Mouse (Mus musculus): ENCODE data around the gene Gadl1. TPM values are rescaled to one million over a fixed set of nuclear protein-coding genes. Genes with fewer than 3 reads are reported as not detected.
A peak's percentile ranks its signal among the peaks of the same experiment; 100 is the strongest.

Gadl1 gene
- polyA plus RNA-seq, 1 experiment from 2014 or later = 0.59 TPM

DNA sequence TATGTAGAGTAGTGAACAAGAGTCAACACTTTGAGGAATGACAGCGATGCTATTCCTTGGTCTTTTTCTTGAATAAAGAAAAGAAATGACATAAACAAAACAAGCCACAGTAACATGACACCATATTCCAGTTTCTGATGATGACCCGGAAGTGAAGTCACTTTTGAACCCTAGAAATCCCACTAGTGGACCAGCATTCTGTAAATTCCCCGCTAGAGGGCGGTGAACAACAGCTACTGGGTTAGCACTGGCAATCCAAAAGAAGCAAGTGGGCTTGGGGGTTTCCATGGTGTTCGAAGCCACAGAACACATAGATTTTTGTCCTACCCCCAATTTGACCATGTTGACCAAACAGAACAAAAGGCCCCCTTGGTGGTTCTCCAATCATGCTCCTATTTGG lies 178.6 kb downstream of the Gadl1 start:
- DNase-seq (ENCODE audit: low spot score) (peak; percentile 82), ATAC-seq (ENCODE audit: insufficient number of reproducible peaks, low FRiP score, low TSS enrichment, low read depth) (no peak)
- H3K27me3 ChIP-seq (ENCODE audit: control insufficient read depth, insufficient read depth, low read length) = no peaks in the 10 kb centered on the region
- 38% methylated on average over 5 of the region's 5 CpGs for WGBS
- H3K4me2 ChIP-seq (ENCODE audit: low read depth, severe bottlenecking) = no peak overlapping the region
- no peaks in the 10 kb centered on the region for H3K4me1 ChIP-seq (ENCODE audit: control insufficient read depth, insufficient read depth, low read length)
- H3K36me3 ChIP-seq (ENCODE audit: control insufficient read depth, insufficient read depth, low read length) = no peaks in the 10 kb centered on the region
- no peak overlapping the region for H3K27ac ChIP-seq (replicated peaks; ENCODE audit: low read depth, low read length)
- no peak overlapping the region for H3K9ac ChIP-seq (ENCODE audit: low read length)
- H3K9me3 ChIP-seq (ENCODE audit: control insufficient read depth, low read length) = no peaks in the 10 kb centered on the region
- H3K4me3 ChIP-seq (ENCODE audit: low read depth, low read length) = no peak overlapping the region

DNA sequence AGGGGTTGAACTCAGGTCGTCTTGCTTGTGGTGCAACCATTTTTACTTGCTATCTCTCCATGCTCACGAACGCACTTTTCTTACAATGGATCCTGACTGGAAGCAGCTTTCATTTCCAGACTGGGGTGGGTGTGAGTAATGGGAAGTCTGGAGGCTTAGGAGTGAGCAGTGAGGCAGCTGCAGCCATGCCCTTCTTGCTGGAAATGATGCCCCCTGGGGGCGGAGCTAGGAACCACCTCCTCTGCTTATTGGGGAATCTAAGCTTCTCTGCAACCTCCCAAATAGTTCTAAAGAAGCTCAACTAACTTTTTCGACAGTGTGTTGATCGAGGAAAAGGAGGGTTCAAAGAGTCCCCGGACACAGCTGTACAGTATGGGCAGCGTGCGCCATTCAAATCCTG lies 179.7 kb downstream of the Gadl1 start:
- Histone ChIP-seq H3K4me3 (ENCODE audit: low read depth, low read length) (no peak overlapping the region), H3K4me2 (ENCODE audit: low read depth, severe bottlenecking) (no peak overlapping the region), H3K9ac (ENCODE audit: low read length) (no peak overlapping the region), H3K27ac (replicated peaks; ENCODE audit: low read depth, low read length) (no peak overlapping the region), H3K4me1 (ENCODE audit: control insufficient read depth, insufficient read depth, low read length) (no peaks in the 10 kb centered on the region), H3K36me3 (ENCODE audit: control insufficient read depth, insufficient read depth, low read length) (no peaks in the 10 kb centered on the region), H3K9me3 (ENCODE audit: control insufficient read depth, low read length) (no peaks in the 10 kb centered on the region), H3K27me3 (ENCODE audit: control insufficient read depth, insufficient read depth, low read length) (no peaks in the 10 kb centered on the region)
- DNase-seq (ENCODE audit: low spot score) (no peak), ATAC-seq (ENCODE audit: insufficient number of reproducible peaks, low FRiP score, low TSS enrichment, low read depth) (no peak)
- WGBS = 91% methylated on average over 9 of the region's 9 CpGs

DNA sequence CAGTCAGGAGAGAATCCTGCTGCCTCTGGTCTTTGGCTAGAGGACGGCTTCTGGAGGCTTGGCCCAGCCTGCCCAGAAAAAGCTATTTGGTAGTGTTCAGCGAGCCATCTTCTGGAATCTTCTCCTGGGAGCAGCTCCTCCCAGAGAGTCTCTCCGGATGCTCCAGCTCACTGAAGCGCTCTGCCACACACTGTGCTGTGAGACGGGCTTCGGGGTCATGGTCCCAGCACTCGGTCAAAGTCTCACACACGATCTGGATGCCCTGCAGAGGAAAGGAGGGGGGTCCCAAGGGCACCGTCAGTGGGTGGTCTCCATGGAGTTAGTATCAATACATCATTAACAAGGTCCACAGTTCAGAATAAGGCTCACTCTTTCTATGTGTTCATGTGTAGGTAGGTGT lies 181.0 kb downstream of the Gadl1 start:
- Histone ChIP-seq H3K27ac (replicated peaks; ENCODE audit: low read depth, low read length) (no peak overlapping the region), H3K4me2 (ENCODE audit: low read depth, severe bottlenecking) (no peak overlapping the region), H3K9ac (ENCODE audit: low read length) (no peak overlapping the region), H3K9me3 (ENCODE audit: control insufficient read depth, low read length) (no peaks in the 10 kb centered on the region), H3K4me1 (ENCODE audit: control insufficient read depth, insufficient read depth, low read length) (no peaks in the 10 kb centered on the region), H3K27me3 (ENCODE audit: control insufficient read depth, insufficient read depth, low read length) (no peaks in the 10 kb centered on the region), H3K36me3 (ENCODE audit: control insufficient read depth, insufficient read depth, low read length) (no peaks in the 10 kb centered on the region), H3K4me3 (ENCODE audit: low read depth, low read length) (no peak overlapping the region)
- WGBS = 91% methylated on average over 9 of the region's 9 CpGs
- no peak for DNase-seq (ENCODE audit: low spot score)
- no peak for ATAC-seq (ENCODE audit: insufficient number of reproducible peaks, low FRiP score, low TSS enrichment, low read depth)

DNA sequence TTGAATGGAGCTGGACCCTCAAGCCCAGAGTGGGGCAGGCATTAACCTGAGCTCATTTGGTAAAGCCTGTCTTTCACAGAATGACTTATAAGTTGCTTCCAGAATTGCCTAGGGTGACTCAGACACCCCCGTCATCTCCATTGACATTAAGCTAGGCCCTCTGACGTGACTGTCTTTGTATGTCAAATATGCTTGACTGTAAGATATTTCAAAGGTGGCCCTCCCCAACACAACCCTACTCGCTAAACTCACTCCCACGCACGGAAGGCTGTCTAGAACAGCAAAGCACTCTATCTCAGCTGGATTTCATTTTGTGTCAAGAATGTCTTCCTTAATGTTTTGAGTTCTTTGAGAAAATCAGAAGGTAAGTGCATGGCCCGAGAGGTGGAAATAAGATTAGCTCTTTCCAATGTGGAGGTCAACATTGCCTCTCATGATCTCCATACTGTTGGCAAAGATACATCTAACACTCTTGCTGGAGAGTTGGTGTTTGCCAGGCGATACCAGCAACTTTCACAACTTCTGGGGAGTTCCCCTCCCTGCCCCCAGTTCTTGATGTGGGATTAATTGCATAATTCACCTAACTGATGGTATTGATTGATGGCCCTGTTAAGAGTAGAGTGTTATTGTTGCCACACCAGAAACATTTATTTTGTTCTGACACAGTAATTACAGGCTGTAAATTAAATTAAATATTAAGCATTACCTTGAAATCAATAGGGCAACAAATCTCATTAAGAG lies 182.0 kb downstream of the Gadl1 start:
- no peak overlapping the region for H3K9ac ChIP-seq (ENCODE audit: low read length)
- H3K27ac ChIP-seq (replicated peaks; ENCODE audit: low read depth, low read length) = no peak overlapping the region
- ATAC-seq (ENCODE audit: insufficient number of reproducible peaks, low FRiP score, low TSS enrichment, low read depth) = no peak
- H3K4me1 ChIP-seq (ENCODE audit: control insufficient read depth, insufficient read depth, low read length) = no peaks in the 10 kb centered on the region
- no peaks in the 10 kb centered on the region for H3K36me3 ChIP-seq (ENCODE audit: control insufficient read depth, insufficient read depth, low read length)
- DNase-seq (ENCODE audit: low spot score) = no peak
- no peak overlapping the region for H3K4me2 ChIP-seq (ENCODE audit: low read depth, severe bottlenecking)
- H3K27me3 ChIP-seq (ENCODE audit: control insufficient read depth, insufficient read depth, low read length) = no peaks in the 10 kb centered on the region
- 79% methylated on average over 7 of the region's 7 CpGs for WGBS
- no peak overlapping the region for H3K4me3 ChIP-seq (ENCODE audit: low read depth, low read length)
- no peaks in the 10 kb centered on the region for H3K9me3 ChIP-seq (ENCODE audit: control insufficient read depth, low read length)

DNA sequence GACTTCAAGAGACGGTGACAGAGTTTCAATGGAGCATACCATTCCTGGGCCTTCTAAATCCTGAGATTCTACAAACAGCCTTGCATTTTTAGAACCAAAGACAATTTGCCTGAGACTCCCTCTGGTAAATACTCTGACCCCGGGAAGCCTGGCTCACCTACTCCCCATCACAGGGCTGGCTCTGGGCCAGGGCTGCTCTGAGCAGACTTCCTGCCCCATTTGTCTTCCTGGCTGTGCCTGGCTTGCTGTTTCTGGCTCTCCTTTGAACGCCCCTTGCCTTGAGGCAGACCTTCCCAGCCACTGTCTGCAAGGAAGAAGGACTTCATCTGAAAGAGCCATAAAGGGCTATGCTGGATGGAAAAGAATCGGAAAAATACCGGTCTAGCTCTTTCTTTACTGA lies 182.7 kb downstream of the Gadl1 start:
- H3K4me2 ChIP-seq (ENCODE audit: low read depth, severe bottlenecking) = no peak overlapping the region
- H3K27ac ChIP-seq (replicated peaks; ENCODE audit: low read depth, low read length) = no peak overlapping the region
- H3K9me3 ChIP-seq (ENCODE audit: control insufficient read depth, low read length) = no peaks in the 10 kb centered on the region
- H3K4me1 ChIP-seq (ENCODE audit: control insufficient read depth, insufficient read depth, low read length) = no peaks in the 10 kb centered on the region
- DNase-seq (ENCODE audit: low spot score) (peak; percentile 42), ATAC-seq (ENCODE audit: insufficient number of reproducible peaks, low FRiP score, low TSS enrichment, low read depth) (no peak)
- H3K36me3 ChIP-seq (ENCODE audit: control insufficient read depth, insufficient read depth, low read length) = no peaks in the 10 kb centered on the region
- H3K27me3 ChIP-seq (ENCODE audit: control insufficient read depth, insufficient read depth, low read length) = no peaks in the 10 kb centered on the region
- 50% methylated on average over 5 of the region's 5 CpGs for WGBS
- H3K9ac ChIP-seq (ENCODE audit: low read length) = no peak overlapping the region
- no peak overlapping the region for H3K4me3 ChIP-seq (ENCODE audit: low read depth, low read length)

DNA sequence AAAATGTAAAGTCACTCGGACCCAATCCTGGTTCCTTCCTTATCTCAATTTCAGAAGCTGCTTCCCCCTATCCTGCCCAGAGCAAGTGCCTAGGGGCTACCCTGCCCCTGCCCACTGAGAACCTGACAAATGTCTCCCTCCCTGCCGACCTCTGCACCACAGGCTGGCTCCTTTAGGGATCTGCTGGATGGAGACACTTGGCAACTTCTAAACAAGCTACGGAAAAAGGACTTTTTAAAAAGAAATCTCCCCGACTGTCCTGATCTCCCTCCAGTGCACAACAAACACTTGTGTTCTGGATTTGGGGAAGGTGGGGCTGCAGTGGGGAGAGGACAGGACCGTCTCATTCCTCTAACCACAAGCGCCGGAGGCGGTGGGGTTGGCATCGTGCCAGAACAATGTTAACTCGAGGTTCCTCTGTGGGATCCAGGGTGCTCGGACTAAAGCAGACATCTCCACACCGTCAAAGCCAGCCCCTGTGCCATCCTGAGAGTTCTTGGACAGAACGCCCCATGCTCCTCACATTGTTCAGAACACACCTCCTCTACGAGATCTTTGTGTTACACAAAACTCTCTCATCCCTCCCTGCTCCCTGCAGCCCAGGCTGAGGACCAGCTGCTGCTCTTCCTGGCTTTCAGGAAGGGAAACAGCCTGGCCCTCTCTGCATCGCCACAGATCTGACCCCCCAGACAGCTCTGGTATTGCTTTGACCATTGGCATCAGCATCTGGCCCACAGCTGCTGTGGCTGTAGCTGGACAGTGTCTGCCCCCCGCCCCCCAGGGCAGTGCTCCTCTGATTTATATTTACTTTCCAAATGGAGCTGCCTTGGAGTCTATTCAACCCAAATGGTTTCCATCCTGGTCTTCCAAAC lies 189.7 kb downstream of the Gadl1 start:
- Histone ChIP-seq H3K4me2 (ENCODE audit: low read depth, severe bottlenecking) (no peak overlapping the region), H3K9ac (ENCODE audit: low read length) (no peak overlapping the region)

DNA sequence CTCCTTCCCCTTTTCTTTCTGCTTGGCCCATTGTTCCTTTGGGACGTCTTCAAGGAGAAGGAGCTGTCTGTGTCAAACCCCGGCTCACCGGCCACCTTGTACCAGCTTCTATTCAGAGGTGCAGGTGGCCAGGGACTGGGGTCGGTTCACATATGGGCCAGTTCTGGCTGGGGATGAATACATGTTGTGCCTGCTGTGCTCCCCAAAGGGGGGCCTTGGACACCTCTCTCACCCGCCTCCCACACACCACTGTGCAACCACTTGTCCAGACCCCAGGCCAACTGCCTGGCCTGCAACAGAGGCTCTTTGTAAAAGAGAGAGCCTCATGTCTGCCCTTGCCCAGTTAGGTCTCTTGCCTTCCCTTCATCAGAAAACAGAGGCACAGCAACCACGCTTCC lies 190.3 kb downstream of the Gadl1 start:
- DNase-seq (ENCODE audit: low spot score) (no peak), ATAC-seq (ENCODE audit: insufficient number of reproducible peaks, low FRiP score, low TSS enrichment, low read depth) (0 out of 2 replicates have a peak, but pooled peaks have one; percentile 70)
- Histone ChIP-seq H3K4me1 (ENCODE audit: control insufficient read depth, insufficient read depth, low read length) (peaks cover 12% of the 10 kb centered on the region; the same call in 1 of the 2 replicates), H3K27me3 (ENCODE audit: control insufficient read depth, insufficient read depth, low read length) (no peaks in the 10 kb centered on the region), H3K9ac (ENCODE audit: low read length) (no peak overlapping the region), H3K27ac (replicated peaks; ENCODE audit: low read depth, low read length) (no peak overlapping the region), H3K4me2 (ENCODE audit: low read depth, severe bottlenecking) (no peak overlapping the region), H3K36me3 (ENCODE audit: control insufficient read depth, insufficient read depth, low read length) (no peaks in the 10 kb centered on the region), H3K4me3 (ENCODE audit: low read depth, low read length) (no peak overlapping the region), H3K9me3 (ENCODE audit: control insufficient read depth, low read length) (no peaks in the 10 kb centered on the region)
- WGBS = 55% methylated on average over 6 of the region's 6 CpGs

More for the DNA sequence above, 189.7 kb downstream of the Gadl1 start:
- 0 out of 2 replicates have a peak overlapping the region, but pooled peaks have one; percentile 36 for H3K27ac ChIP-seq (replicated peaks; ENCODE audit: low read depth, low read length)
- no peaks in the 10 kb centered on the region for H3K36me3 ChIP-seq (ENCODE audit: control insufficient read depth, insufficient read depth, low read length)
- ATAC-seq (ENCODE audit: insufficient number of reproducible peaks, low FRiP score, low TSS enrichment, low read depth) (no peak), DNase-seq (ENCODE audit: low spot score) (peak; percentile 49)
- H3K4me1 ChIP-seq (ENCODE audit: control insufficient read depth, insufficient read depth, low read length) = peaks cover 12% of the 10 kb centered on the region; the same call in 1 of the 2 replicates
- H3K4me3 ChIP-seq (ENCODE audit: low read depth, low read length) = no peak overlapping the region
- H3K9me3 ChIP-seq (ENCODE audit: control insufficient read depth, low read length) = no peaks in the 10 kb centered on the region
- 65% methylated on average over 16 of the region's 16 CpGs for WGBS
- H3K27me3 ChIP-seq (ENCODE audit: control insufficient read depth, insufficient read depth, low read length) = no peaks in the 10 kb centered on the region

DNA sequence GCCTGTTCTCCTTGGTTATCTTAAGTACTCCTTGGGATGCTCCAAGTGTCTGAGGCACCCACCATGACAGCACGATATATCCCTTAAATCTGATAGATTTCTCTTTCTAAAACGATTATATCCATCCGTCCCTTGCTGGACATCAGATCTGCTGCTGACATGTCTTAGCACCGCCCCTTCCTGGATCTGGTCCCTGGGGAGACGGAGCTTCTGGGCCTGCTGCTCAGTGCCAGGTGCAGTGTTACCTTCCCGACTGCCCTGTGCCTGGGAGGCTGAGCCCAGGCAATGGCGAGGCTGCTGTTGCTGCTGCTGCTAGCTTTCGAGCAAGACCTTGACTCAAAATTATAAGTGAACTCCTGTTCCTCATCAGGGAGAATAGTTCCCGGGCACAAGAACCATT lies 190.8 kb downstream of the Gadl1 start:
- Histone ChIP-seq H3K27me3 (ENCODE audit: control insufficient read depth, insufficient read depth, low read length) (no peaks in the 10 kb centered on the region), H3K9me3 (ENCODE audit: control insufficient read depth, low read length) (no peaks in the 10 kb centered on the region), H3K36me3 (ENCODE audit: control insufficient read depth, insufficient read depth, low read length) (no peaks in the 10 kb centered on the region), H3K4me2 (ENCODE audit: low read depth, severe bottlenecking) (no peak overlapping the region), H3K27ac (replicated peaks; ENCODE audit: low read depth, low read length) (no peak overlapping the region), H3K4me3 (ENCODE audit: low read depth, low read length) (no peak overlapping the region), H3K4me1 (ENCODE audit: control insufficient read depth, insufficient read depth, low read length) (peaks cover 12% of the 10 kb centered on the region; the same call in 1 of the 2 replicates), H3K9ac (ENCODE audit: low read length) (no peak overlapping the region)
- 75% methylated on average over 9 of the region's 9 CpGs for WGBS
- no peak for DNase-seq (ENCODE audit: low spot score)
- no peak for ATAC-seq (ENCODE audit: insufficient number of reproducible peaks, low FRiP score, low TSS enrichment, low read depth)

Data from limb, embryonic 11.5 days (tissue).